Mouse (Mus musculus) hindbrain, embryonic 10.5 days (tissue): ENCODE data around the gene Tdg. TPM values are rescaled to one million over a fixed set of nuclear protein-coding genes. Genes with fewer than 3 reads are reported as not detected.

ENCODE experiments used
- DNase-seq: peaks from one replicate; pipeline ENCODE4 v3.0.0-alpha.2; 2017; ENCODE audit warnings: low spot score
- H3K27ac ChIP-seq: fragments of 300-500 bp; sonication (generic); 2 replicates; pipeline ENCODE4 v1.5.1; 2016; ENCODE audit warnings: mild to moderate bottlenecking, moderate library complexity
- H3K27me3 ChIP-seq: fragments of 300-500 bp; sonication (generic); 2 replicates; pipeline ENCODE4 v1.6.1; 2016; ENCODE audit warnings: mild to moderate bottlenecking; ENCODE audit not compliant: poor library complexity, insufficient read depth, severe bottlenecking
- H3K36me3 ChIP-seq: fragments of 300-500 bp; sonication (generic); 2 replicates; pipeline ENCODE4 v1.6.1; 2016; ENCODE audit warnings: mild to moderate bottlenecking, moderate library complexity
- H3K4me1 ChIP-seq: fragments of 300-500 bp; sonication (generic); replicated peaks from 2 replicates; pipeline ENCODE4 v1.6.1; 2016; ENCODE audit warnings: mild to moderate bottlenecking
- H3K4me3 ChIP-seq: fragments of 300-500 bp; sonication (generic); 2 replicates; pipeline ENCODE4 v1.5.1; 2016; ENCODE audit warnings: mild to moderate bottlenecking, moderate library complexity
- H3K9me3 ChIP-seq: fragments of 300-500 bp; sonication (generic); 2 replicates; pipeline ENCODE4 v1.6.1; 2016; ENCODE audit warnings: mild to moderate bottlenecking, moderate library complexity
- WGBS: fragments of 180-500 bp; shearing (Covaris S2); methylation state at CpG from one replicate; pipeline ENCODE4 v1.1.7; 2016; 5-methylcytosine and 5-hydroxymethylcytosine counted together
- polyA plus RNA-seq: library from polyadenylated mRNA; unstranded; fragments of >200 nt; fragmentation: Nextera tagmentation; extraction: Ambion mirVana; gene quantifications from 2 replicates; pipeline ENCODE4 v1.2.1, GENCODE M21; 2016

Gene Tdg
- polyA plus RNA-seq, 1 experiment from 2014 or later: 265 TPM

- no peak overlapping the region for H3K27ac ChIP-seq
- peaks cover 4% of the 10 kb centered on the region; the same call in 1 of the 2 replicates for H3K4me1 ChIP-seq
- H3K27me3 ChIP-seq: no peaks in the 10 kb centered on the region
- WGBS: 77% methylated on average over 6 of the region's 6 CpGs
- H3K4me3 ChIP-seq: no peak overlapping the region
- DNase-seq: no peak
- no peaks in the 10 kb centered on the region for H3K36me3 ChIP-seq
- no peaks in the 10 kb centered on the region for H3K9me3 ChIP-seq
These were observed 40.6 kb downstream of the Tdg start for GRCm38 (mm10) chr10:82670205-82670604.

GRCm38 (mm10) chr10:82676949-82677348 lies 47.3 kb downstream of the Tdg start:
- WGBS: 82% methylated on average over 6 of the region's 6 CpGs
- Histone ChIP-seq H3K4me1 (no peaks in the 10 kb centered on the region), H3K36me3 (no peaks in the 10 kb centered on the region), H3K27ac (no peak overlapping the region), H3K9me3 (no peaks in the 10 kb centered on the region), H3K27me3 (no peaks in the 10 kb centered on the region), H3K4me3 (no peak overlapping the region)
- DNase-seq: no peak

GRCm38 (mm10) chr10:82680769-82681168 lies 51.1 kb downstream of the Tdg start:
- Histone ChIP-seq H3K4me3 (no peak overlapping the region), H3K27me3 (no peaks in the 10 kb centered on the region), H3K27ac (no peak overlapping the region), H3K9me3 (no peaks in the 10 kb centered on the region), H3K4me1 (no peaks in the 10 kb centered on the region), H3K36me3 (no peaks in the 10 kb centered on the region)
- WGBS: 89% methylated on average over 5 of the region's 5 CpGs
- no peak for DNase-seq

- Histone ChIP-seq H3K4me3 (no peak overlapping the region), H3K27me3 (no peaks in the 10 kb centered on the region), H3K4me1 (no peaks in the 10 kb centered on the region), H3K9me3 (no peaks in the 10 kb centered on the region), H3K36me3 (no peaks in the 10 kb centered on the region), H3K27ac (no peak overlapping the region)
- WGBS: 82% methylated on average over 7 of the region's 7 CpGs
- DNase-seq: no peak
These were observed 52.0 kb downstream of the Tdg start for GRCm38 (mm10) chr10:82681639-82682038.

- no peaks in the 10 kb centered on the region for H3K36me3 ChIP-seq
- WGBS: 84% methylated on average over 2 of the region's 2 CpGs
- no peak for DNase-seq
- H3K9me3 ChIP-seq: no peaks in the 10 kb centered on the region
- peaks cover 4% of the 10 kb centered on the region for H3K4me1 ChIP-seq
- no peak overlapping the region for H3K27ac ChIP-seq
- no peak overlapping the region for H3K4me3 ChIP-seq
- peaks cover under 1% of the 10 kb centered on the region; the same call in 1 of the 2 replicates for H3K27me3 ChIP-seq
These were observed 55.8 kb downstream of the Tdg start for GRCm38 (mm10) chr10:82685440-82685839.

GRCm38 (mm10) chr10:82689681-82690211 lies 60.1 kb downstream of the Tdg start:
- H3K27me3 ChIP-seq: peaks cover 3% of the 10 kb centered on the region; the same call in 1 of the 2 replicates
- no peaks in the 10 kb centered on the region for H3K9me3 ChIP-seq
- no peak for DNase-seq
- no peak overlapping the region for H3K4me3 ChIP-seq
- H3K4me1 ChIP-seq: peaks cover 10% of the 10 kb centered on the region
- 82% methylated on average over 7 of the region's 7 CpGs for WGBS
- no peak overlapping the region for H3K27ac ChIP-seq
- H3K36me3 ChIP-seq: no peaks in the 10 kb centered on the region

GRCm38 (mm10) chr10:82690494-82690893 lies 60.9 kb downstream of the Tdg start, which contains the start of gene Glt8d2:
TSS of gene Glt8d2 (minus strand) at chr10:82690650.
- WGBS: 8% methylated on average over 14 of the region's 14 CpGs
- DNase-seq: peak; percentile 68
- Histone ChIP-seq H3K9me3 (no peaks in the 10 kb centered on the region), H3K4me3 (peak within 1 kb of the TSS; percentile 36), H3K27me3 (peaks cover 3% of the 10 kb centered on the region; the same call in 1 of the 2 replicates), H3K4me1 (peaks cover 10% of the 10 kb centered on the region), H3K36me3 (no peaks in the 10 kb centered on the region), H3K27ac (peak within 1 kb of the TSS; percentile 40; the same call in 1 of the 2 replicates)

GRCm38 (mm10) chr10:82695956-82696355 lies 66.3 kb downstream of the Tdg start, which contains the start of gene Hcfc2:
TSS of gene Hcfc2 (plus strand) at chr10:82696160.
- Histone ChIP-seq H3K4me1 (peaks cover 20% of the 10 kb centered on the region), H3K27me3 (no peaks in the 10 kb centered on the region), H3K36me3 (no peaks in the 10 kb centered on the region), H3K9me3 (no peaks in the 10 kb centered on the region), H3K27ac (no peak within 1 kb of the TSS), H3K4me3 (no peak within 1 kb of the TSS)
- no peak for DNase-seq
- 87% methylated on average over 5 of the region's 5 CpGs for WGBS

- no peak overlapping the region for H3K27ac ChIP-seq
- DNase-seq: no peak
- H3K9me3 ChIP-seq: no peaks in the 10 kb centered on the region
- peaks cover 19% of the 10 kb centered on the region for H3K4me1 ChIP-seq
- H3K27me3 ChIP-seq: no peaks in the 10 kb centered on the region
- 76% methylated on average over 4 of the region's 4 CpGs for WGBS
- no peaks in the 10 kb centered on the region for H3K36me3 ChIP-seq
- no peak overlapping the region for H3K4me3 ChIP-seq
These were observed 66.9 kb downstream of the Tdg start for GRCm38 (mm10) chr10:82696453-82697079.

- WGBS: 80% methylated on average over 3 of the region's 3 CpGs
- H3K4me3 ChIP-seq: no peak overlapping the region
- DNase-seq: no peak
These were observed 67.8 kb downstream of the Tdg start for GRCm38 (mm10) chr10:82697305-82697898.

GRCm38 (mm10) chr10:82698712-82699261 lies 69.2 kb downstream of the Tdg start:
- peak overlapping the region; percentile 92 for H3K27ac ChIP-seq
- H3K4me3 ChIP-seq: peak overlapping the region; percentile 91
- peaks cover 19% of the 10 kb centered on the region for H3K4me1 ChIP-seq
- DNase-seq: peak; percentile 89
- under 1% methylated on average over 42 of the region's 42 CpGs for WGBS
- H3K9me3 ChIP-seq: no peaks in the 10 kb centered on the region
- no peaks in the 10 kb centered on the region for H3K27me3 ChIP-seq
- peaks cover 5% of the 10 kb centered on the region; the same call in 1 of the 2 replicates for H3K36me3 ChIP-seq

More at GRCm38 (mm10) chr10:82697305-82697898, 67.8 kb downstream of the Tdg start:
- H3K36me3 ChIP-seq: no peaks in the 10 kb centered on the region
- no peaks in the 10 kb centered on the region for H3K27me3 ChIP-seq
- H3K27ac ChIP-seq: no peak overlapping the region
- peaks cover 19% of the 10 kb centered on the region for H3K4me1 ChIP-seq
- H3K9me3 ChIP-seq: no peaks in the 10 kb centered on the region

- H3K4me1 ChIP-seq: peaks cover 19% of the 10 kb centered on the region
- DNase-seq: no peak
- peaks cover 9% of the 10 kb centered on the region; the same call in 1 of the 2 replicates for H3K36me3 ChIP-seq
- no peaks in the 10 kb centered on the region for H3K27me3 ChIP-seq
- peak overlapping the region; percentile 91 for H3K4me3 ChIP-seq
- WGBS: under 1% methylated on average over 59 of the region's 59 CpGs
- H3K27ac ChIP-seq: peak overlapping the region; percentile 92
- H3K9me3 ChIP-seq: no peaks in the 10 kb centered on the region
These were observed 69.8 kb downstream of the Tdg start for GRCm38 (mm10) chr10:82699296-82699941.
